ENCODE assay signal across 8 mouse cellular contexts in the genomic region with DNA sequence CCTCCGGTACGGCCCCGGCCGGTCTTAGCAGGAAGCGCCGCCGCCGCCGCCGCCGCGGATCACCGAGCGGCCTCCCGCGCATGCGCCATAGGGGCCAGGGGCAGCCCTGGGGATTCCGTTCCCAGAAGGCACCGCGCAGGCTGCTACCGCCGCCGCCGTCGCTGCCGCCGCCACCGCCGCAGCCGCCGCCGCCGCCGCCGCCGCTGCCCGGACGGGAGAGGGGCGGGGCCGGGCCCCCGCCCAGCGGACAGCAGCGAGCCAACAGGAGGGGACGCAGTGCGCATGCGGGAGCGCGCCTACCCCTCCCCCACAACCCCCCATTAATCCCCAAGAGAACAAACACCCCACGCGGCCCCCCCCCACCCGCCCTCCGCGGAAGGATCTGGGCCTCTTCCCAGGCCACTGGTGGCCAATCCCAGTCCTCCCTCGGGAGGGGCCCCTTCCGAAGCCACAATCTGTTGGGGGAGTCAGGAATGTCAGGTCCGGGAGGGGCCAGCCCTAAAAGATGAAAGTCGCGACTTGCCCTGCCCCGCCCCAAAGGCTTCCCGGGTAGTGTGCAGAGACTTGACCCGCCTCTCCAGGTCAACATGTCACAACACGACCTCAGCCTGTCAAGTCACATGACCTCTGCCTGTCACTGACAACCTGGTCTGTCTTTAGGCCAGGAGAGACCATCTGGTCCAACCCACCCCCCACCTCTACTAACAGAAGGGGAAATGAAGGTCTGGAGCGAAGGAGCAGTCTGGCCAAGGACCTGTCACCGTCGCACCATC. TPM values are rescaled to one million over a fixed set of nuclear protein-coding genes. Genes with fewer than 3 reads are reported as not detected.
DNase-seq lines count a peak whose midpoint lies in the region; ATAC-seq and TF ChIP-seq lines count a peak whose summit lies in the region.

A gene (minus strand): TSS at position 219 of the 773 bp plus-strand sequence.

- TF ChIP-seq CTCF in heart, adult 2 months (IDR thresholded peaks at IDR 0.05): no peak

- TF ChIP-seq EP300 in heart, adult 2 months (IDR thresholded peaks at IDR 0.05; ENCODE audit: insufficient read depth, low read depth, low read length): peak; percentile 85

- intact Hi-C loops in heart, adult 2 months (cut with DNase I): loop anchor here (1.0 kb wide), 1 partner anchor 23 kb away; a partner anchor contains a TSS

- DNase-seq in 3134 (ENCODE audit: extremely low read depth, insufficient read length, low spot score): peak; percentile 88
- DNase-seq in adrenal gland, postnatal 36 days: peak; percentile 90 to 94
- DNase-seq in heart, adult 2 months: peak; percentile 93 to 95
- peak; percentile 88 to 91 for DNase-seq in kidney, adult 8-10 months
- DNase-seq in monocyte, adult 2 months (ENCODE audit: low read depth in 1 of 2, low spot score in 2 of 2): peak; percentile 84 to 86
- DNase-seq in spleen, postnatal 36 days (ENCODE audit: low spot score in 2 of 2): peak; percentile 90 to 91

- H3K79me2 ChIP-seq in heart, adult 2 months (replicated peaks; ENCODE audit: control insufficient read depth, insufficient read depth, low read length): no peaks in the 10 kb centered on the region

- peak within 1 kb of the TSS; percentile 70 for H3K4me3 ChIP-seq in embryonic facial prominence, embryonic 13.5 days
- peak within 1 kb of the TSS; percentile 87 for H3K4me3 ChIP-seq in heart, adult 2 months
- peak within 1 kb of the TSS; percentile 70 for H3K4me3 ChIP-seq in limb, embryonic 15.5 days

- H3K9me3 ChIP-seq in embryonic facial prominence, embryonic 13.5 days: no peaks in the 10 kb centered on the region
- no peaks in the 10 kb centered on the region for H3K9me3 ChIP-seq in limb, embryonic 15.5 days

- peaks cover 46% of the 10 kb centered on the region for H3K36me3 ChIP-seq in embryonic facial prominence, embryonic 13.5 days
- H3K36me3 ChIP-seq in heart, adult 2 months (ENCODE audit: control insufficient read depth, insufficient read depth, low read length): peaks cover 7% of the 10 kb centered on the region
- H3K36me3 ChIP-seq in limb, embryonic 15.5 days: peaks cover 52% of the 10 kb centered on the region

- TF ChIP-seq POLR2A in heart, adult 2 months (IDR thresholded peaks at IDR 0.05; ENCODE audit: insufficient read depth, low read depth, low read length): peak; percentile 67

- H3K4me1 ChIP-seq in embryonic facial prominence, embryonic 13.5 days: peaks cover 76% of the 10 kb centered on the region
- H3K4me1 ChIP-seq in heart, adult 2 months (ENCODE audit: control insufficient read depth, insufficient read depth, low read length): peaks cover 22% of the 10 kb centered on the region
- H3K4me1 ChIP-seq in limb, embryonic 15.5 days: peaks cover 63% of the 10 kb centered on the region

- H3K9ac ChIP-seq in embryonic facial prominence, embryonic 13.5 days: peak within 1 kb of the TSS; percentile 84
- H3K9ac ChIP-seq in heart, adult 2 months (ENCODE audit: low read depth, low read length): peak within 1 kb of the TSS; percentile 83
- peak within 1 kb of the TSS; percentile 73 for H3K9ac ChIP-seq in limb, embryonic 15.5 days

- under 1% methylated on average over 47 of the region's 65 CpGs for WGBS in embryonic facial prominence, embryonic 13.5 days
- under 1% methylated on average over 43 of the region's 65 CpGs for WGBS in heart, adult 2 months
- under 1% methylated on average over 62 of the region's 65 CpGs for WGBS in limb, embryonic 15.5 days

- H3K4me2 ChIP-seq in embryonic facial prominence, embryonic 13.5 days: peak within 1 kb of the TSS; percentile 89
- H3K4me2 ChIP-seq in limb, embryonic 15.5 days: peak within 1 kb of the TSS; percentile 58

- H3K27me3 ChIP-seq in embryonic facial prominence, embryonic 13.5 days: no peaks in the 10 kb centered on the region
- no peaks in the 10 kb centered on the region for H3K27me3 ChIP-seq in heart, adult 2 months (ENCODE audit: control insufficient read depth, insufficient read depth, low read length)
- no peaks in the 10 kb centered on the region for H3K27me3 ChIP-seq in limb, embryonic 15.5 days

- peak; percentile 10; the same call in 1 of the 2 replicates for ATAC-seq in embryonic facial prominence, embryonic 13.5 days (ENCODE audit: insufficient number of reproducible peaks, insufficient read depth, low FRiP score, low TSS enrichment, low read depth)
- ATAC-seq in limb, embryonic 15.5 days (ENCODE audit: insufficient number of reproducible peaks, low FRiP score, low TSS enrichment, low read depth): peak; percentile 16

- H3K27ac ChIP-seq in embryonic facial prominence, embryonic 13.5 days: peak within 1 kb of the TSS; percentile 97
- H3K27ac ChIP-seq in heart, adult 2 months: peak within 1 kb of the TSS; percentile 93
- H3K27ac ChIP-seq in limb, embryonic 15.5 days: peak within 1 kb of the TSS; percentile 100

RNA-seq across cellular contexts. Expression of the gene that starts here (rescaled TPM):
- 10 to 100 TPM; 42.0 to 45.2 TPM for total RNA-seq in adrenal gland, postnatal 36 days (2021)
- polyA plus RNA-seq in embryonic facial prominence, embryonic 13.5 days (2015; fragmentation: Nextera tagmentation; extraction: Ambion mirVana): 14.9 and 19.2 TPM in 2 replicates
- 10 to 100 TPM; 19.2 to 20.4 TPM for total RNA-seq in heart, adult 2 months (2021)
- polyA plus RNA-seq in heart, adult 2 months (2012; rRNA removed): 15.8 and 22.3 TPM in 2 replicates
- 14.1 and 16.2 TPM in 2 replicates for polyA plus RNA-seq in limb, embryonic 15.5 days (2015; fragmentation: Nextera tagmentation; extraction: Ambion mirVana)

Comparison
In these comparisons a context has a peak if more than half of its experiments do, and no peak if none do; other contexts are left out.
1. Peak in every context shown above with its lines: DNase-seq, ATAC-seq, H3K4me3 ChIP-seq and H3K27ac ChIP-seq.